Mouse (Mus musculus) embryonic fibroblast, embryonic 13.5 days (primary cell): ENCODE data around the gene Col6a3.

Experiments used
- CTCF ChIP-seq: IDR thresholded peaks from 2 replicates; pipeline ENCODE4 v1.5.1; 2011; ENCODE audit warnings: mild to moderate bottlenecking, control low read depth, low read length, moderate library complexity, borderline replicate concordance; ENCODE audit not compliant: insufficient read depth
- POLR2A ChIP-seq: IDR thresholded peaks from 2 replicates; pipeline ENCODE4 v1.6.1; 2011; ENCODE audit warnings: low read depth, mild to moderate bottlenecking, control low read depth, low read length, moderate library complexity

DNA sequence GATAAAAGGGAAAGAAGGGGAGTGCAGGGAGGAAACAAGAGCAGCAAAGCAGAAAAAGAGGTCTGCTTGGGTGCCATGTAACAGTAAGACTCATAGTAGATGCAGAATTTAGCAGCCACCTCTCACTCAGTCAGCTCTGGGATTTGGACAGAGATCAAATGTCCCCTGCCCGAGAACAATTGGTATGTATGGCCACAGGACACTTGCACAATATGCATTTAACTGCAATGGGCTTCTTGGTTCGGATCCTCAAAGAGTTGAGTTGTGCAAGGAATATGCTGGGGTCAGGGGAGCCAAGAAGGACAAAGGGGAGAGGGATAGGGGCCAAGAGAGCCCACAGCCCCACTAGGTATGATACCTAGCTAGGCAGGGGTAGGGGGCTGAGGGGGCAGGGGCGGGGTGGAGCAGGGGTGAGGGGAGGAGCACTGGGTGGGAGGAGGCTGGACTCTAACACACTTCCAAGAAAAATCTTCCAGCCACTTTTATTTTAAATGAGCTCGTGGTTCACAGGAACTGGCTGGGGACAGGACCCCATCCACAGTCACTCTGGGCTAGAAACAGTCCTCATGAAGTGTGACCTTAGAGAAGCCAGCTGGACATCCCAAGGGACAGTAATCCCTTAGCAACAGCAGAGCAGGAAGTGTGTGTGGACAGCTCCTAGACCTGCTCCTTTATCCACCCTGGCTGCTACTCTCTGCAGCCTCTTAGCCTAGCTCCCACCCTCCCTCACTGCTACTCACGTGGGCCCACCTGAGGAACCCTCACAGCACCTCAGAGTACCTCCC lies 32.9 kb upstream of the Col6a3 start:
- TF ChIP-seq POLR2A, result no peak
- no peak for TF ChIP-seq CTCF
